Mouse (Mus musculus): ENCODE measurements around the gene Ifna12. TPM values are rescaled to one million over a fixed set of nuclear protein-coding genes. Genes with fewer than 3 reads are reported as not detected.
"Not testable (repeated sequence)": the region's sequence is repeated elsewhere in the genome, so short reads cannot be mapped to it uniquely, and the experiment has no call there.

Gene Ifna12
- polyA plus RNA-seq, 1 experiment from 2014 or later: not detected

DNA sequence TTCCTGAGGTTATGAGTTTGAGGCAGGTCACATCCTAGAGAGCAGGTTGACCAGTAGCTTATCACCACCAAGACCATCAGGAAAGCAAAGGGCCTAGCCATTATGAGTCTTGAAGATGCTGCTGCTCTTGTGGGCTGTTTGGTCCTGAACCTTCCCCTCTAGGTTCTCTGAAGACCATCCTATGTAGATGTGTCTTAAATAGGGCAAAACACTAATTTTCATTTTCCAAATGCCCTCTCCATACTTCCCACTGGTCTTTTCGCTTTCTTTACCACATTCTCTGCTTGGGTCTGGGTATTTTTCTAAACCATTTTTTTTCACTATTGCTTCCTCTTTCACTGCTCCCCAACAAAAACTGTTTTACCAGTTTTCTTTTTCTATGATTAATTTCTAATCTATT is 10.9 kb downstream of the Ifna12 start, which contains the start of gene Ifna9:
Gene Ifna9 (minus strand): TSS at position 101 of the 400 bp plus-strand sequence.
- Histone ChIP-seq H3K4me3 (ENCODE audit: low read depth, low read length) (no peak within 1 kb of the TSS), H3K4me2 (replicated peaks; ENCODE audit: low read depth) (no peak within 1 kb of the TSS), H3K36me3 (ENCODE audit: control insufficient read depth, insufficient read depth) (no peaks in the 10 kb centered on the region), H3K27ac (ENCODE audit: low read depth, low read length) (no peak within 1 kb of the TSS), H3K9ac (ENCODE audit: low read depth, low read length) (no peak within 1 kb of the TSS), H3K27me3 (replicated peaks; ENCODE audit: control insufficient read depth, insufficient read depth, low read length) (no peaks in the 10 kb centered on the region), H3K4me1 (replicated peaks; ENCODE audit: control insufficient read depth, insufficient read depth, low read length) (no peaks in the 10 kb centered on the region), H3K9me3 (ENCODE audit: control insufficient read depth) (no peaks in the 10 kb centered on the region)
- no peak for TF ChIP-seq CTCF (IDR thresholded peaks at IDR 0.05; ENCODE audit: low read depth)
- 88% methylated on average over 1 of the region's 1 CpGs for WGBS
- no peak for ATAC-seq

DNA sequence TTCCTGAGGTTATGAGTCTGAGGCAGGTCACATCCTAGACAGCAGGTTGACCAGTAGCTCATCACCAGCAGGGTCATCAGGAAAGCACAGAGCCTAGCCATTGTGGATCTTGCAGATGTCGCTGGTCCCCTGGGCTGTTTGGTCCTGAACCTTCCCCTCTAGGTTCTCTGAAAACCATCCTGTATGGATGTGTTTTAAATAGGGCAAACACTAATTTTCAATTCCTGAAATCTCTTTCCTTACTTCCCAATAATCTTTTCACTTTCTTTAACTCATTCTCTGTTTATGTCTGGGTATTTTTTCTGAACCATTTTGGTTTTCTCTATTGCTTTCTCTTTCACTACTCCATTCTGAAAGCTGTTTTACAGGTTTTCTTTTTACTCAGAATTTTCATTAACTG is 31.5 kb downstream of the Ifna12 start, which contains the start of gene Ifna14:
Gene Ifna14 (minus strand): TSS at position 101 of the 400 bp plus-strand sequence.
- Histone ChIP-seq H3K4me2 (replicated peaks; ENCODE audit: low read depth) (no peak within 1 kb of the TSS), H3K9ac (ENCODE audit: low read depth, low read length) (no peak within 1 kb of the TSS), H3K9me3 (ENCODE audit: control insufficient read depth) (no peaks in the 10 kb centered on the region), H3K4me1 (replicated peaks; ENCODE audit: control insufficient read depth, insufficient read depth, low read length) (no peaks in the 10 kb centered on the region), H3K27ac (ENCODE audit: low read depth, low read length) (no peak within 1 kb of the TSS), H3K36me3 (ENCODE audit: control insufficient read depth, insufficient read depth) (no peaks in the 10 kb centered on the region), H3K4me3 (ENCODE audit: low read depth, low read length) (no peak within 1 kb of the TSS), H3K27me3 (replicated peaks; ENCODE audit: control insufficient read depth, insufficient read depth, low read length) (no peaks in the 10 kb centered on the region)
- TF ChIP-seq CTCF (IDR thresholded peaks at IDR 0.05; ENCODE audit: low read depth): no peak
- ATAC-seq: no peak
- WGBS: 70% methylated on average over 1 of the region's 1 CpGs

DNA sequence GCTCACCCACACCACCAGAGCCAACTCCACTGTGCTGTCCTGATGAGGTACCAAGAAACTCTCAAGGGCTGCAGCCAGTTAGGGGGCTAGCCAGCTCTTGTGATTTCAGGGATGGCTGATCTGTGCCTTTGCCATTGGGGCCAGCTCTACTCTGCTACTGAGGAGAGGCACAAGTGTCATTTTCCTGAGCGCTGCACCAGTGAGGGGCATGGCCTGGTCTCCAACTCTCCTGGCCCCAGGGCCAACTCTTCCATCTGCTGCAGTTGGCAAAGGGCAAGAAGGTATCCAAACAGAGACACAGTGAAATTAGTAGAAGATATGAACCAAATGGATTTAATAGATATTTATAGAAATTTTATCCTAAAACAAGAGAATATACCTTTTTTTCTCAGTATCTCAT is 41.4 kb downstream of the Ifna12 start:
- H3K9ac ChIP-seq (ENCODE audit: low read depth, low read length): no peak overlapping the region
- WGBS: 96% methylated on average over 1 of the region's 1 CpGs
- no peak overlapping the region for H3K27ac ChIP-seq (ENCODE audit: low read depth, low read length)
- H3K4me1 ChIP-seq (replicated peaks; ENCODE audit: control insufficient read depth, insufficient read depth, low read length): no peaks in the 10 kb centered on the region
- no peaks in the 10 kb centered on the region for H3K36me3 ChIP-seq (ENCODE audit: control insufficient read depth, insufficient read depth)
- no peak overlapping the region for H3K4me2 ChIP-seq (replicated peaks; ENCODE audit: low read depth)
- TF ChIP-seq CTCF (IDR thresholded peaks at IDR 0.05; ENCODE audit: low read depth): no peak
- no peak overlapping the region for H3K4me3 ChIP-seq (ENCODE audit: low read depth, low read length)
- ATAC-seq: no peak
- H3K9me3 ChIP-seq (ENCODE audit: control insufficient read depth): no peaks in the 10 kb centered on the region
- no peaks in the 10 kb centered on the region for H3K27me3 ChIP-seq (replicated peaks; ENCODE audit: control insufficient read depth, insufficient read depth, low read length)

DNA sequence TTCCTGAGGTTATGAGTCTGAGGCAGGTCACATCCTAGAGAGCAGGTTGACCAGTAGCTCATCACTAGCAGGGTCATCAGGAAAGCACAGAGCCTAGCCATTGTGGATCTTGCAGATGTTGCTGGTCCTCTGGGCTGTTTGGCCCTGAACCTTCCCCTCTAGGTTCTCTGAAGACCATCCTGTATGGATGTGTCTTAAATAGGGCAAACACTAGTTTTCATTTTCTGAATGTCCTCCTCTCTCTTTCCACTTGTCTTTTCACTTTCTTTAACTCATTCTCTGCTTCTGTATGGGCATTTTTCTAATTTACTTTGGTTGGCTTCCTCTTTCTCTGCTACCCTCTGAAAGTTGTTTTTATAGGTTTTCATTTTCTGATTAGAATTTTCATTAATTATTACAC is 45.0 kb downstream of the Ifna12 start, which contains the start of gene Ifna15:
Gene Ifna15 (minus strand): TSS at position 101 of the 400 bp plus-strand sequence.
- H3K4me3 ChIP-seq (ENCODE audit: low read depth, low read length); H3K27ac ChIP-seq (ENCODE audit: low read depth, low read length); H3K36me3 ChIP-seq (ENCODE audit: control insufficient read depth, insufficient read depth); H3K9me3 ChIP-seq (ENCODE audit: control insufficient read depth); H3K9ac ChIP-seq (ENCODE audit: low read depth, low read length); H3K4me2 ChIP-seq (replicated peaks; ENCODE audit: low read depth); ATAC-seq; H3K27me3 ChIP-seq (replicated peaks; ENCODE audit: control insufficient read depth, insufficient read depth, low read length); H3K4me1 ChIP-seq (replicated peaks; ENCODE audit: control insufficient read depth, insufficient read depth, low read length): not testable (repeated sequence)

Other genes starting within 250 kb of the Ifna12 start
- 6.6 and 7.4 TPM in 2 replicates for gene Hacd4, start 164.4 kb downstream of the Ifna12 start, polyA plus RNA-seq (2015; fragmentation: Nextera tagmentation; extraction: Ambion mirVana)
- not detected in 2 replicates for gene Ifnb1, start 80.6 kb downstream of the Ifna12 start, polyA plus RNA-seq (2015; fragmentation: Nextera tagmentation; extraction: Ambion mirVana)
- gene Ifna15, start 45.1 kb downstream of the Ifna12 start, polyA plus RNA-seq (2015; fragmentation: Nextera tagmentation; extraction: Ambion mirVana): not detected in 2 replicates
- gene Ifna14, start 31.6 kb downstream of the Ifna12 start, polyA plus RNA-seq (2015; fragmentation: Nextera tagmentation; extraction: Ambion mirVana): not detected in 2 replicates
- gene Ifna9, start 11.0 kb downstream of the Ifna12 start, polyA plus RNA-seq (2015; fragmentation: Nextera tagmentation; extraction: Ambion mirVana): not detected in 2 replicates
- gene C87499, start 31.0 kb upstream of the Ifna12 start, polyA plus RNA-seq (2015; fragmentation: Nextera tagmentation; extraction: Ambion mirVana): not detected in 2 replicates
- not detected in 2 replicates for gene Ifna13, start 41.1 kb upstream of the Ifna12 start, polyA plus RNA-seq (2015; fragmentation: Nextera tagmentation; extraction: Ambion mirVana)
- not detected in 2 replicates for gene Ifna16, start 73.5 kb upstream of the Ifna12 start, polyA plus RNA-seq (2015; fragmentation: Nextera tagmentation; extraction: Ambion mirVana)
- not detected in 2 replicates for gene Ifna2, start 80.5 kb upstream of the Ifna12 start, polyA plus RNA-seq (2015; fragmentation: Nextera tagmentation; extraction: Ambion mirVana)
- gene Ifnab, start 88.0 kb upstream of the Ifna12 start, polyA plus RNA-seq (2015; fragmentation: Nextera tagmentation; extraction: Ambion mirVana): not detected in 2 replicates
- 0.16 and 0.43 TPM in 2 replicates for gene Gm26566, start 118.4 kb upstream of the Ifna12 start, polyA plus RNA-seq (2015; fragmentation: Nextera tagmentation; extraction: Ambion mirVana)
- gene Klhl9, start 119.1 kb upstream of the Ifna12 start, polyA plus RNA-seq (2015; fragmentation: Nextera tagmentation; extraction: Ambion mirVana): 40.5 and 42.5 TPM in 2 replicates
- not detected in 2 replicates for gene Gm13271, start 151.5 kb upstream of the Ifna12 start, polyA plus RNA-seq (2015; fragmentation: Nextera tagmentation; extraction: Ambion mirVana)
- gene Gm13283, start 156.7 kb upstream of the Ifna12 start, polyA plus RNA-seq (2015; fragmentation: Nextera tagmentation; extraction: Ambion mirVana): 0.20 TPM in 1 of 2 replicates, not detected in the other
- gene Gm13290, start 170.5 kb upstream of the Ifna12 start, polyA plus RNA-seq (2015; fragmentation: Nextera tagmentation; extraction: Ambion mirVana): 0.13 TPM in 1 of 2 replicates, not detected in the other
- not detected in 2 replicates for gene Gm13289, start 173.5 kb upstream of the Ifna12 start, polyA plus RNA-seq (2015; fragmentation: Nextera tagmentation; extraction: Ambion mirVana)
- gene Gm13272, start 176.5 kb upstream of the Ifna12 start, polyA plus RNA-seq (2015; fragmentation: Nextera tagmentation; extraction: Ambion mirVana): not detected in 2 replicates
- gene Ifnz, start 178.8 kb upstream of the Ifna12 start, polyA plus RNA-seq (2015; fragmentation: Nextera tagmentation; extraction: Ambion mirVana): 0.18 TPM in 1 of 2 replicates, not detected in the other
- gene Gm13276, start 182.3 kb upstream of the Ifna12 start, polyA plus RNA-seq (2015; fragmentation: Nextera tagmentation; extraction: Ambion mirVana): not detected in 2 replicates
- not detected in 2 replicates for gene Gm13277, start 185.3 kb upstream of the Ifna12 start, polyA plus RNA-seq (2015; fragmentation: Nextera tagmentation; extraction: Ambion mirVana)
- gene Gm13278, start 188.2 kb upstream of the Ifna12 start, polyA plus RNA-seq (2015; fragmentation: Nextera tagmentation; extraction: Ambion mirVana): not detected in 2 replicates
- gene Gm13275, start 191.1 kb upstream of the Ifna12 start, polyA plus RNA-seq (2015; fragmentation: Nextera tagmentation; extraction: Ambion mirVana): not detected in 2 replicates
- gene Gm13279, start 194.0 kb upstream of the Ifna12 start, polyA plus RNA-seq (2015; fragmentation: Nextera tagmentation; extraction: Ambion mirVana): not detected in 2 replicates
- 0.37 and 0.42 TPM in 2 replicates for gene Gm13285, start 196.3 kb upstream of the Ifna12 start, polyA plus RNA-seq (2015; fragmentation: Nextera tagmentation; extraction: Ambion mirVana)
- not detected in 2 replicates for gene Gm13287, start 199.9 kb upstream of the Ifna12 start, polyA plus RNA-seq (2015; fragmentation: Nextera tagmentation; extraction: Ambion mirVana)
- gene Gm13288, start 202.2 kb upstream of the Ifna12 start, polyA plus RNA-seq (2015; fragmentation: Nextera tagmentation; extraction: Ambion mirVana): not detected in 2 replicates
- gene Ifna7, start 212.9 kb upstream of the Ifna12 start, polyA plus RNA-seq (2015; fragmentation: Nextera tagmentation; extraction: Ambion mirVana): not detected in 2 replicates
- gene Ifna11, start 216.6 kb upstream of the Ifna12 start, polyA plus RNA-seq (2015; fragmentation: Nextera tagmentation; extraction: Ambion mirVana): not detected in 2 replicates
- not detected in 2 replicates for gene Ifna6, start 224.0 kb upstream of the Ifna12 start, polyA plus RNA-seq (2015; fragmentation: Nextera tagmentation; extraction: Ambion mirVana)
- gene Ifna5, start 232.1 kb upstream of the Ifna12 start, polyA plus RNA-seq (2015; fragmentation: Nextera tagmentation; extraction: Ambion mirVana): not detected in 2 replicates
- gene Ifna4, start 238.5 kb upstream of the Ifna12 start, polyA plus RNA-seq (2015; fragmentation: Nextera tagmentation; extraction: Ambion mirVana): not detected in 2 replicates
- gene Ifna1, start 246.7 kb upstream of the Ifna12 start, polyA plus RNA-seq (2015; fragmentation: Nextera tagmentation; extraction: Ambion mirVana): not detected in 2 replicates